Mouse (Mus musculus): ENCODE data around the gene Gm21961. TPM values are rescaled to one million over a fixed set of nuclear protein-coding genes. Genes with fewer than 3 reads are reported as not detected.
"Not testable (repeated sequence)": the region's sequence is repeated elsewhere in the genome, so short reads cannot be mapped to it uniquely, and the experiment has no call there.

Gene Gm21961
- not detected in 2 replicates for polyA plus RNA-seq (2016; fragmentation: Nextera tagmentation; extraction: Ambion mirVana)

DNA sequence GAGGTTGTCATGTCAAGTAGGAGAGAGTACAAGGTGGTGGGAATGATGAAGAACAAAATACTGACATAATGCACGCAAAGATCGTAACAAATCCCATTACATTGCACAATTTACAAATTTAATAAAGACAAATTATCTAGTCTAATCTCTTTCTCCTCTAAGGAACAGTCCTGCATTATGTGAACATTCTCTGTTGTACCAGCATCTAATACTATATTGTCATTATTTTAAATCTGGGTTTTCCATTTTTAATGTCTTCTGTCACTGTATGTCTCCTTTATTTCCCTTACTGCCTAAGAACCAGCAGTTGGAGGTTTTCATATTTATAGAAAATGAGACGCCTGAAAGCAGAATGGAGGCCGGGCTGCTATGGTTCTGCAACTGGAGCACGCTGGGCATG is at the start of gene Gm21961:
Gene Gm21961 (minus strand): TSS at position 101 of the 400 bp plus-strand sequence.
- ATAC-seq (ENCODE audit: low FRiP score), result no peak
- Histone ChIP-seq H3K36me3 (replicated peaks) (no peaks in the 10 kb centered on the region), H3K27me3 (no peaks in the 10 kb centered on the region), H3K4me3 (replicated peaks) (no peak within 1 kb of the TSS), H3K4me2 (no peak within 1 kb of the TSS), H3K4me1 (no peaks in the 10 kb centered on the region), H3K9ac (no peak within 1 kb of the TSS), H3K27ac (no peak within 1 kb of the TSS), H3K9me3 (no peaks in the 10 kb centered on the region)
- WGBS, result 95% methylated on average over 5 of the region's 5 CpGs

DNA sequence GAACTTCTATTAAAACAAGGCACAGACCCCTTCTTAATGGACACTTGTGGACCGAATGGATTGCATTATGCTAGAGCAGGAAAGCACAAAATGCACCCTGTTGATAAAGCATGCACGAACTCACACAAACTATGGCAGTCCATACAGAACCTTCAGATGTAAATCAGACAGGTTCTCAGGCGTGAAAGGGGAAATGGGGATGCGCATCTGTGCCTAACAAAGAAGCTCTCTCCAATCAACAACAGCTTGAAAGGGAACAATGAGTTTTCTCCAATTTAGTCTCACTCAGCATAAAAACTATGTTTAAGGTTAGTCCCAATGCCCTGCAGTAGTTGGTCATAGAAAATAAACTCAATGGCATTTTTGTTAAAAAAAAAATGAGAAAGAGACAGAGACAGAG is 27.3 kb upstream of the Gm21961 start:
- Histone ChIP-seq H3K27me3 (no peaks in the 10 kb centered on the region), H3K4me2 (no peak overlapping the region), H3K36me3 (replicated peaks) (no peaks in the 10 kb centered on the region), H3K9ac (no peak overlapping the region), H3K4me3 (replicated peaks) (no peak overlapping the region), H3K9me3 (no peaks in the 10 kb centered on the region), H3K4me1 (no peaks in the 10 kb centered on the region), H3K27ac (no peak overlapping the region)
- WGBS, result 44% methylated on average over 4 of the region's 4 CpGs
- no peak for ATAC-seq (ENCODE audit: low FRiP score)

DNA sequence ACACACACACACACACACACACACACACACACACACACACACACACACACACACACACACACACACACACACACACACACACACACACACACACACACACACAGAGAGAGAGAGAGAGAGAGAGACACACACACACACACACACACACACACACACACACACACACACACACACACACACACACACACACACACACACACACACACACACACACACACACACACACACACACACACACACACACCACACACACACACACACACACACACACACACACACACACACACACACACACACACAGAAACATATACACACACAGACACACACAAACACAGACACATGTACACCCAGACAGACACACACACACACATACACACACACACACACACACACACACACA is 24.5 kb upstream of the Gm21961 start:
- H3K4me3 ChIP-seq (replicated peaks); H3K9me3 ChIP-seq; ATAC-seq (ENCODE audit: low FRiP score); H3K4me1 ChIP-seq; H3K4me2 ChIP-seq; H3K9ac ChIP-seq; H3K27me3 ChIP-seq; H3K36me3 ChIP-seq (replicated peaks); H3K27ac ChIP-seq: not testable (repeated sequence)

DNA sequence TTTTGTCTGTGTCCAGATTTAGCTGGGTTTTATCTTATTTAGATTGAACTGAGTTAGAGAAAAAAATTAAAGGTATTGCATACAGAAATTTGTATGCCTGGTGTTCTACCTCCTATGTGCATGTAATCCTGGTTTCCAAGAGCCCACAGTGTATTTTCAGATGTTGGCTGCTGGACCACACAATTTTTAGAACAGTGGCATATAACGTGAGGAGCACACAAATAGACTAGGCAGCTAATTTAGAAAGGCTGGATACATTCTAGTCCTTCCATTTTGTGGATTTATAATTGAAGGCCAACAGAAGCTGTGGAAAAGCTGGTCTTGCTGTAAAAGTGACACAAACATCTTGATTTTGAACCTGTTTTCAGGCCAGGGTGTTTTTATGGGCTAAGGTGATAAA is 3.3 kb upstream of the Gm21961 start:
- no peaks in the 10 kb centered on the region for H3K9me3 ChIP-seq
- H3K9ac ChIP-seq, result no peak overlapping the region
- 87% methylated on average over 1 of the region's 1 CpGs for WGBS
- H3K36me3 ChIP-seq (replicated peaks), result no peaks in the 10 kb centered on the region
- no peak overlapping the region for H3K4me2 ChIP-seq
- no peak for ATAC-seq (ENCODE audit: low FRiP score)
- no peak overlapping the region for H3K4me3 ChIP-seq (replicated peaks)
- no peak overlapping the region for H3K27ac ChIP-seq
- no peaks in the 10 kb centered on the region for H3K4me1 ChIP-seq
- H3K27me3 ChIP-seq, result no peaks in the 10 kb centered on the region

DNA sequence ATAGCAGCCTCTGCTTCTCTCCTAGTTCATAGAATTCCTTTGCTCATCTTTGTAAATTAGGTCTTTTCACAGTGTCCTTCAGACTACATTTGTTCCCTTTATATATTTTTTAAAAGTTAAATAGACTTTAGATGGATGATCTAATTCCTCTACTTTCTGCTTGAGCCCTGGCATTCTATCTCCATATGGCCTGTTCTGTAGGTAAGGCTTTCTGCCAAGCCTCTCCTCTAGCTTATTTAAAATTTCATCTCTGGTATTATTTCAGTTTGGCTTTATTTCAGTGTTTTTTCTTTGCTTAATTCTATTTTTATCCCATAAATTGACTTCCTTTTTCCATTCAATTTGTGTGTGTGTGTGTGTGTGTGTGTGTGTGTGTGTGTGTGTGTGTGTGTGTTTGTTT is 8.5 kb downstream of the Gm21961 start:
- no peaks in the 10 kb centered on the region for H3K9me3 ChIP-seq
- H3K4me3 ChIP-seq (replicated peaks), result no peak overlapping the region
- H3K27me3 ChIP-seq, result no peaks in the 10 kb centered on the region
- H3K4me2 ChIP-seq, result no peak overlapping the region
- no peak overlapping the region for H3K27ac ChIP-seq
- no peak for ATAC-seq (ENCODE audit: low FRiP score)
- no peaks in the 10 kb centered on the region for H3K4me1 ChIP-seq
- no peaks in the 10 kb centered on the region for H3K36me3 ChIP-seq (replicated peaks)
- no peak overlapping the region for H3K9ac ChIP-seq

DNA sequence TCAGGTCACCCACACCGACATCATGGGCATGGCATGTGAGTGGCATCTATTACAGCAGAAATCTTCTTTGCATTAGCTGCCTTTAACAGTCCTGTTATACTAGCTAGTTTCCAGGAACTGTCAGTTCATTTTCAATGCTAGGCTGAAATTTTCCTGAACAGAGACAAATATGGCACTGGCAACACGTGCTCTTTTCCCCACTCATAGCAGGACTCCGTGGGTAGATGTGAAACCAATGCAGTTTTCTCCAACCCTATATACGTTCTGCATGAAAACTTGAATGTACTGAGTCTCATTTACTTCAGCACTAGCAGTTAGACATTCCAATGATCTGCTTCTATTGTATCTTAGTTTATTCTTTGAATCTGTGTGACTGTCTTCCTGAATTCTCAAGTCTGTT is 20.2 kb downstream of the Gm21961 start:
- H3K4me3 ChIP-seq (replicated peaks), result no peak overlapping the region
- no peaks in the 10 kb centered on the region for H3K36me3 ChIP-seq (replicated peaks)
- no peak overlapping the region for H3K4me2 ChIP-seq
- no peaks in the 10 kb centered on the region for H3K9me3 ChIP-seq
- no peaks in the 10 kb centered on the region for H3K4me1 ChIP-seq
- no peak overlapping the region for H3K9ac ChIP-seq
- no peaks in the 10 kb centered on the region for H3K27me3 ChIP-seq
- no peak for ATAC-seq (ENCODE audit: low FRiP score)
- WGBS, result 86% methylated on average over 4 of the region's 4 CpGs
- H3K27ac ChIP-seq, result no peak overlapping the region

DNA sequence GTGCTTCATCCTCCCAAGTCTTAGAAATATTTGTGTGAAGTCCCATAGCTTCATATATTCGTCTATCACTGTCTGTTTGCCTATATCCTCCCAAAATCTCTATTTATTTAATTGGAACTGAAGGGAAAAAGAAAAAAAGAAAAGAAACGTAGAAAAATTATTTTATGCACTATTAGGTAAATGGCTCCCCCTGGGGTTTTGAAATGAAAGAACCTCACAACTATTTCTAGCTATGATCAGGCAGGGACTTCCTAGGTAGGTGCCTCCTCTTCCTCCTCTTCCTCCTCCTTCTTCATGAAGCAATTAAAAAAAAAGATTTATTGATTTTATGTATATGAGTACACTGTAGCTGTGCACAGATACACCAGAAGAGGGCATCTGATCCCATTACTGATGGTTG is 34.7 kb downstream of the Gm21961 start:
- WGBS, result 62% methylated on average over 2 of the region's 2 CpGs

DNA sequence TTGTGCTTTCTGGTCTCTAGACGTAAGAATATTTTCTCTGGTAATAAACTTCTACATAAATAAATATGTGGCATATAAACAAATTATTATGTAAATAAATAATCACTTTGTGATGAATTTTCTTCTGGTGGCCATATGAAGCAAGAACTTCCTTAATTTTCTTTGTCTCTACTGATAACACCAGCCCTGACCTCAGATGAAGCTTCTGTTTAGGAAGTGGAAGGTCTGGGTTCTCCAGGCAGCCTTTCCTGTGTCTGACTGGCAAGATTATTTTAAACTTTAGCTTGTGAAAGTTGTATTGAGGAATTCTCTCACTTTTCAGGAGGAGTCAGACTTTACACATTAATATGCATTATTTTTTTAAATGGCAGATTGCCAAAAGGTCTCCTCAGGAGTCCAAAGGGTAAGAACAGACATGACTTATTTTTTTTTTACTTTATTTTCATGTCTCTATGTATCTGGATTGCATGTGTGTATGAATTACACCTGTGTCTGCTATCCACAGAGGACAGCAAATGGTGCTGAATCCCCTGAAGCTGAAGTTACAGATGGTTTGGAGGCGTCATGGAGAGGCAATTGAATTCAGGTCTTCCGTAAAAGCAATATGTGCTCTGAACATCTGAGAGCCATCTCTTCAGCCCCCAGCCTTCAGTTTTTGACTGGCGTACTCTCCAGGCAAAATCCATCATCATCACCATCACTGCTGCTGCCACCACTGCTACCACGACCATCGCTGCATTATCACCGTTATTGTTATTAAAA is 38.5 kb downstream of the Gm21961 start:
- 90% methylated on average over 7 of the region's 7 CpGs for WGBS
- Histone ChIP-seq H3K27ac (no peak overlapping the region), H3K9ac (no peak overlapping the region), H3K27me3 (no peaks in the 10 kb centered on the region), H3K4me1 (no peaks in the 10 kb centered on the region), H3K9me3 (no peaks in the 10 kb centered on the region), H3K36me3 (replicated peaks) (no peaks in the 10 kb centered on the region), H3K4me3 (replicated peaks) (no peak overlapping the region), H3K4me2 (no peak overlapping the region)
- no peak for ATAC-seq (ENCODE audit: low FRiP score)

More for the DNA sequence above, 34.7 kb downstream of the Gm21961 start:
- H3K4me3 ChIP-seq (replicated peaks), result no peak overlapping the region
- no peak overlapping the region for H3K4me2 ChIP-seq
- H3K4me1 ChIP-seq, result no peaks in the 10 kb centered on the region
- H3K27ac ChIP-seq, result no peak overlapping the region
- no peak for ATAC-seq (ENCODE audit: low FRiP score)
- no peaks in the 10 kb centered on the region for H3K27me3 ChIP-seq
- H3K36me3 ChIP-seq (replicated peaks), result no peaks in the 10 kb centered on the region
- no peak overlapping the region for H3K9ac ChIP-seq
- no peaks in the 10 kb centered on the region for H3K9me3 ChIP-seq

Other genes starting within 250 kb of the Gm21961 start
- gene Gm21798, start 197.2 kb downstream of the Gm21961 start, polyA plus RNA-seq (2016; fragmentation: Nextera tagmentation; extraction: Ambion mirVana), result not detected in 2 replicates